Mouse (Mus musculus): ENCODE results near the gene Zfp518b. TPM values are rescaled to one million over a fixed set of nuclear protein-coding genes. Genes with fewer than 3 reads are reported as not detected.

Zfp518b gene
- polyA plus RNA-seq, 2 experiments from 2014 or later: 0.37 to 0.98 TPM

DNA sequence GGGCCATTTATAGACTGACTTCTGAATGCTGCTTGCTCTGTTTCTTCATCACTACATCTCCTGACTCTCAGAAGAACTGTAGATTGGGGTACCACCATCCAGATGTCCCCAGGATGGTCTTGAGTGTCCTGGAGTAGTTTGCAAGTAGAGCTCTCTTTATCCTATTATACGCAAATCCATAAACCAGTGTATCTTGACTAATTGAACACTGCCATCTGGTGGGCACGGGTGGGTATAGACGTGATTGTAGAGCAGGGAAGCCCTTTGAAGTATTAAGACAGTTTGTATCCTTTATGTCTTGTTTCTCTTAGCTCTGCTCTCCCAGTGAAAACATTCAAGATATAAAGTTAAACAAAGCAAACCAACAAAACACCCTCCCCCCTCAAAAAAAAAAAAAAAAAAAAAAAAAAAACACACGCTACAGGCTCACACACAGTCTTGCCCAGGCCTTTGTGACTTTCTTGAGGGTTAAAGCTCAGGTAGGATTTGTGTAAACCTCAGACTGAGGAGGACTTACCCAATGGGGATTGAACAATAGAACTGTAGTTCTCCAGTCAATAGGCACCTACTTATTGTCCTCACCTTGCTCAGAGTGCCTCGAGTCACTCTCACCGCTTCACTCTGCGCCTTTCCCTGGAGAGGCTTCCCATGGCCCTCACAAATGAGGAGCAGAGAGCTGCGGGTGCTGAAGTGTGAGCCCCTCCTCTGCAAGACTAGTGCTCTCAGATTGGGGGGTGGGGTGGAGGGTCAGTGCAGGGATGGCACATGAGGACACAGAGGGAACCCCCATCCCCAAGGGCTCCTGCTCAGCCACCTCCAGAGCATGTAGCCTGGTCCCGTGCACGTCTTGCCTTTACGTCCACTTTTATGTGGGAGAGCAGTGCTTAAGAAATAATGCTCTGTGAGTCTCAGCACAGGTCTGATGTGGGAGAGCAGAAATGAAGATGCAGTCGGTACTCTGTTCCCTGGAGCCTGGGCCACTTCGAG, 51.9 kb downstream of the Zfp518b start:
- peak; percentile 72 for ATAC-seq

DNA sequence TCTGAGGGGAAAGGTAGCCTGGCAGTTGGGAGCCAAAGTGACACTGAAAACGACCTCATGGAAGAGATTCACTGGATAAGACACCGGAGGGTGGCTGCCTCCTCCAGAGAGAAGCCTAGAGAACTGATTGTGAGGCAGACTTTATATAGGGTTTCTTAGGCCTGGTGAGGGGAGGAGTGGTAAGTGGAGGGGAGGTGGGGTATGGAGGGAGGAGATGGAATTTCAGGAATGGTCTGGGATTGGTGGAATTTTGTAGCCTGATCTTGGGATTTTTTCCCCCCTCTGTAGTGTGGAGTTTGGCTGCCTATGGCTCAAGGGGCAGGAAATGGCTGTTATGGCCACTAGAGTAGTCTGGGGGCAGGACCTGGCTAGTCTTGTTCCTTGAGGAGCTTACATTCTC, 56.6 kb downstream of the Zfp518b start:
- no peak for ATAC-seq

GRCm38 (mm10) chr5:38626883-38627282, 57.7 kb downstream of the Zfp518b start:
- no peak for ATAC-seq

DNA sequence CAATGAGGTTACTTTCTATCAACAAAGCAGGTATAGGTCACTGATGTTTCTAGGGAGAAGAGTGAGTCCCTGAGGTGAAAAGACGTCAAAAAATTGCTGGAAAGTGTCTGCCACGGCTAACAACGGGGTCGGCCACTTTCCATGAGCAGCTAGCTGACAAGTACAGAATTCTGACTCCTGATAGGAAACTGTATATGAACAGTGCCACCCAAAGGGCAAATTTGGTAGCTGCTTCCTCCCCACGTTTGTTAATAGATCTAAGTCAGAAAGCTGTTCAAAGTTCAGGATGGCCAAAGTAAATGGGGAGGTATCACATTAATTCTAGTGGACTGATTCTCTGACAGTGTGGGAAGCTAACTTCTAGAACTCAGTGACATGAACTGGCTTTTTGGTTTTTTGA, 63.8 kb downstream of the Zfp518b start:
- no peak for ATAC-seq

DNA sequence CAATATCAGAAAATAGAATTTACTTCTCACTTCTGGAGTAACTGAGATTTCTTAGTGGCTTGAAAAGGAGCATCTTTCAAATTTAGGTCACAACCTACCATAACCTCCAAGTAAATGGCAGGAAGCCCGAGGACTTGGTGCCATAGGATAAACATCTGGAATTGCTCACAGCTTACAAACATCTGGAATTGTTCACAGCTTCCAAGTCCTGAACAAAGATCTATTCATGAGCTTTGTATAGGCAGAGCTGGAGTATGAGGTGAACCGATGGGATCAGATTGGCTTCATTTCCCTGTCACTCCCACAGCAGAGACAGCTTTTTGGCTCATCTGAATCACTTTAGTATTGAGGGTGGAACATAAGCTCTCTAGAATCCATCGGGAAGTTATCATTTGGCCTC, 65.7 kb downstream of the Zfp518b start:
- no peak for ATAC-seq

Other genes with a start within 250 kb of the Zfp518b start
- 1 to 10 TPM; 7.9 TPM for gene Slc2a9, start 181.7 kb downstream of the Zfp518b start, polyA plus RNA-seq (2017; shearing (Covaris generic))
- gene Wdr1, start 121.6 kb downstream of the Zfp518b start, polyA plus RNA-seq (2017; shearing (Covaris generic)): 100 to 1,000 TPM; 366 to 443 TPM
- not detected for gene Clnk, start 192.0 kb upstream of the Zfp518b start, polyA plus RNA-seq (2017; shearing (Covaris generic))

Measured in CD4-positive, CD25-positive, alpha-beta regulatory T cell, adult 4 months (primary cell).